Mouse (Mus musculus): ENCODE results near the gene Fbxo2.
A peak's percentile ranks its signal among the peaks of the same experiment; 100 is the strongest.

The Fbxo2 gene

DNA sequence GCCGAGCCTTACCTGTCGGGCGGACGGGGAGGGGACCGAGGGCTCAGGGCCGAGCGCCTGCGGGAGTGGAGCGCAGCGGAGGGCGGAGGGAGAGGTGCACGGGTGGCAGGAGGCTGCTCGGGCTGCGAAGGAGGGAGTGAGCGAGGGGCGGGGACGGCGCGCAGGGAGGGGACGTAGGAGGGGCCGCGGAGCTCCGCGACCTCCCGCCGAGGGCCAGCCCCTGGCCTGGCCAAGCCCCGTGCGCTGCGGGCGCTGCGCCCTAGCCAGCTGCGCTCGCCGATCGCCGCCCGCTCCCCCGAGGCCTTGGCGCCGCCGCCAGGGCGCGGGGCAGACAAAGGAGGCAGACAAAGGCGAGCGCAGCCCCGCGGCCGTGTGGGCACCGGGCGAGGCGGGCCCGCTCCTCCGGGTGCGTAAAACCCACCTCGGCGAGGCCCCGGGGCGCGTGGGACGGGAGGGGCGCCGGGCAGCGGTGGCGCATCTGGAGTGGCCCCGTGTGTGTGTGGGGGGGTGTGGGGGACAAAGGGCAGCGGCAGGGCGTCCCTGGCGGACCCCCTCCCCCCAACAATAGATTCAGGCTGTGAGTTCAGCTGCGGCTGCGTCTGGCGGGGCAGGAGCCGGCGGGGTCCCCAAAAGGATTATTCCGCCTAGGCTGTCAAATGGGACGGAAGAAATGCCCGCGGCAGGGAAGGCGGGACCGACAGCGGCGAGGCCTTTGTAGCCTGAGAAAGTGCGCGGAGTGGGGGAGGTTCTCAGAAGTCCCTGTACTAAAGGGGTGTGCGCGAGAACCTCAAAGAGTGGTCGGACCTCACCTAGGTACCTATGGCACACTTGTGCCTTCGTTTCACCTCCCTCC is 29.6 kb upstream of the Fbxo2 start, which contains the start of gene Draxin:
Gene Draxin (minus strand): TSS at position 138 of the 853 bp plus-strand sequence.
- no peaks in the 10 kb centered on the region for H3K27me3 ChIP-seq (ENCODE audit: control insufficient read depth, insufficient read depth, low read length, poor library complexity, severe bottlenecking)
- no peak for DNase-seq (ENCODE audit: low read depth, low spot score)
- no peaks in the 10 kb centered on the region for H3K36me3 ChIP-seq (ENCODE audit: control insufficient read depth, insufficient read depth, low read length, poor library complexity, severe bottlenecking)

DNA sequence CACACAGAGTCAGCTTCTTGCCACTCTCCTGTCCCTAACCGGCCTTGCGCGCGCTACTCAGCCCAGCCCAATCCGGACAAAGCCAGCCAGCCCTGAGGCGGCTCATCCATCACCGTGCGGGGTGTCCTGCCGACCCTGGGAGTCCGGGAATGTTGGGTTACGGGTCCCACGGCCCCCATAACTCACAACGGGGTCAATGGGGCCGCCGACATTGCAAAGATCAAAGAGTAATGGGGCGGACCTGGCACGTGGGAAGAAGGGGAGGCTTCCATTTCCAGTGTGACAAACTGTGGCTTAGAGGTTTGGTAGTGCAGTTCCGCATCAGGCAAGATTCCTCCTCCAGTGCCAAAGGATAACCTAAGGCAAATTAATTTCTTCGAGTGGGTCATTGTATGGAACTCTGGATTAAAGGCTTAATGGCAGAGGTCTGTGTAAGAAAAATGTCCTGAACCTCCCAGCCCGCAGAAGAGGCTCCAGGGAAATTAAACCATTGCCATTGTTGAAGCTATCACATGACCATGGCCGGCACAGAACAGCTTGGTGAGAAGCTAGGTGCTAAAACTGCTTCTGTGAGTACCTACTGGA is 28.8 kb upstream of the Fbxo2 start:
- H3K36me3 ChIP-seq (ENCODE audit: control insufficient read depth, insufficient read depth, low read length, poor library complexity, severe bottlenecking), result no peaks in the 10 kb centered on the region
- H3K27me3 ChIP-seq (ENCODE audit: control insufficient read depth, insufficient read depth, low read length, poor library complexity, severe bottlenecking), result no peaks in the 10 kb centered on the region
- no peak for DNase-seq (ENCODE audit: low read depth, low spot score)

DNA sequence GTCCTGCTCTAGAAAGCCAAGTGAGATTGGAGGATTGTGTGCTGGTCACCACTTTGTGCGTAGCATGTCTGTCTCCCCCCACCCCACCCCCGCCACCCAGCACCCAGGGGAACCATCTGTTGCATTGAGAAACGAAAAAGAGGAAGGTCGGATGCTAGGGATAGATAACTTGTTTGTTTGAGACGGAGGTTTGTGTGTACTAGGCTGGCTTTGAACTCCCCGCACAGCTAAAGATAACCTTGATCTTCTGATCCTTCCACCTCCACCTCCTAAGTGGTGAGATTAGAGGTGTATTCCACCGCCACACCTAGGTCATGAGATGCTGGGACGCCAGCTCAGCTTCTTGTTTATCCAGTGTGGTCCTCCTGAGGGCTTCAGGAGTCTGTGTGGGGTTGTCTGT is 25.4 kb upstream of the Fbxo2 start:
- no peaks in the 10 kb centered on the region for H3K36me3 ChIP-seq (ENCODE audit: control insufficient read depth, insufficient read depth, low read length, poor library complexity, severe bottlenecking)
- no peaks in the 10 kb centered on the region for H3K27me3 ChIP-seq (ENCODE audit: control insufficient read depth, insufficient read depth, low read length, poor library complexity, severe bottlenecking)
- no peak for DNase-seq (ENCODE audit: low read depth, low spot score)

DNA sequence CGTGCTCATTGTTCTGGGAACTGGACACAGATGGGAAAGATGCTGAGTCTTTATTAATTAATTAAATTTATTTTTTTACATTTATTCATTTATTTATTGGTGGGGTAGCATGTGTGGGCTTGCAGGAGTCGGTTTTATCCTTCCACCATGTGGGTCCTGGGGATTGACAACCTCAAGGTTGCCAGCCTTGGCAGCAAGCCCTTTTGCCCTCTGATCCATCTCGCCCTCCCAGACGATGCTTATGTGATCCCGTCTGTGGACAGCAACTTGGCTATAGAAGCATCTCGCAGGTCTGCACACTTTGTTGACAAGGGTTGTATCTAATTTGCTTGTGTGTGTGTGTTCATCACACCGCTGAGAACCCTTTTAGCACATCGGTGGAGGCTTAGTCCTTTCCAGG is 22.9 kb upstream of the Fbxo2 start:
- no peak for DNase-seq (ENCODE audit: low read depth, low spot score)
- Histone ChIP-seq H3K36me3 (ENCODE audit: control insufficient read depth, insufficient read depth, low read length, poor library complexity, severe bottlenecking) (no peaks in the 10 kb centered on the region), H3K27me3 (ENCODE audit: control insufficient read depth, insufficient read depth, low read length, poor library complexity, severe bottlenecking) (no peaks in the 10 kb centered on the region)

DNA sequence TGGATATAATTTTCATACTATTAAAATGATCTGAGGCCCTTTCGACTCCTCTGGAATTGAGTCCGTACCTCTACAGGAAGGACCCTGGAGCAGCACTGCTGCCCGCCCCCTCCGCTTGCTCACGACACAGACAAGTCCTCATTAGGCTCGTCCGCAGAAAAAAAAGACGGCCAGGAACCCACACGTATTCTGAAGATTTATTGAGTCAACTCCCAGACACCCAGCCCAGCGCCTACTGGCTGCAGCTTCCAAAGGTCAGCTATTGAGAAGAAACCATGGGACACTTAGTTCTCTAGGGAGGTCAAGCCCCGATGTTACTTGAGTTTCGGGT is 20.7 kb upstream of the Fbxo2 start:
- no peaks in the 10 kb centered on the region for H3K36me3 ChIP-seq (ENCODE audit: control insufficient read depth, insufficient read depth, low read length, poor library complexity, severe bottlenecking)
- DNase-seq (ENCODE audit: low read depth, low spot score), result no peak
- H3K27me3 ChIP-seq (ENCODE audit: control insufficient read depth, insufficient read depth, low read length, poor library complexity, severe bottlenecking), result no peaks in the 10 kb centered on the region

DNA sequence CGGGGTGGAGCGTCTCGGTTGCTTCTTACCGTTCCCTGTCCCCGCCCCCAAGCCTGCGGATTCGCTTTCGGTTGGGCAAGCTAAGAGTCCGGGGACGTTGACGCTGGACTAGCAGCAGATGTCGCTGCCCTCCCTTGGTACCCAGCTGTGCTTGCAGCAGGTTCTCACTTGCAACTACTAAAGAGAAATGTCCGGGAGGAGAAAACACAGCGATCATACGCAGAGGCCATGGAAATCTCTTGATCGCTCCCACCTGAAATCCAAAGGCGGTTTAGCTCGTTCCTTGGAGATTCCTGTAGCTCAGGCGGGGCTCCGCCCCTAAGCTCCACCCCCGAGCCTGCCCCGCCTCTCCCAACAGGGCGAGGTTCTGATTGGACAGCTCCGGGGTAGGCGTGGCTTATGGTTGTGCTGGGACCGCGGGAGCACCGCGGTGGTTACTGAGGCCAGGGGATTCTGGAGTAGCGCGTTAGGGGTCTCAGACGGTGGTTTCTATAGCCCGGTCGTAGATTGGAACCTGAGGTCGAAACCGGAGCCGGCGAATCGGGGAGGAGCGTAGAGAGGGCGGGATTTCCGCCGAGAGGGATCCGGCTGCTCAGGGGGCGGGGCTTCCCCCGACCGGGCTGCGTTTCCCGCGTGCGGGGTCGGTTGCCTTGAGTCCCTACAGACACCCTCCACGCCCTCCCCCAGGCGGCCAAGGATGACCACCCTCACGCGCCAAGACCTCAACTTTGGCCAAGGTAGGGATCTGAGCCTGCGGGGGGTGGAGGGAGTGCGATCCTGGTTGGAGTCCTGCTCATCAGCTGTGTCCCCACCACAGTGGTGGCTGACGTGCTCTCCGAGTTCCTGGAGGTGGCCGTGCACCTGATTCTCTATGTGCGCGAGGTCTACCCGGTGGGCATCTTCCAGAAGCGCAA is 20.1 kb upstream of the Fbxo2 start:
- peak; percentile 96 for DNase-seq (ENCODE audit: low read depth, low spot score)
- no peaks in the 10 kb centered on the region for H3K27me3 ChIP-seq (ENCODE audit: control insufficient read depth, insufficient read depth, low read length, poor library complexity, severe bottlenecking)
- H3K36me3 ChIP-seq (ENCODE audit: control insufficient read depth, insufficient read depth, low read length, poor library complexity, severe bottlenecking), result peaks cover 2% of the 10 kb centered on the region; the same call in 1 of the 2 replicates

DNA sequence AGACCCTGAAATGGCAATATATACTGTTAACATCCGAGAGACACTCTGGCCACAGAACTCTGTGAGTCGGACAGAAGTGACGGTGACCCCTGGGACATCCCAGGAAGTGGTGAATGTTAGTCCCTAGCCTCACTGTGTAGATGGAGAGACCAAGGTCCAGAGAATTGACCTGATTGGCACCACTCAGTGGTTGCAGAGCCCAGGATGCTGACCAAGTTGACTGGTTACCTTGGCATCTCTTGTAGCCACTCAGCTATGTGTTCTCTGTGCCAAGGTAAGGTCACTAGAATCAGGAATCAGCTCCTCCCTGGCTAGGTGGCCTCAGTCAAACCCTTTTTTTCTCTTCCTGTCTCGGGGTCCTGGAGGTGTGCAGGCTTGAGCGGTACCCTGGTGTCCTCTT is 16.7 kb upstream of the Fbxo2 start:
- Histone ChIP-seq H3K36me3 (ENCODE audit: control insufficient read depth, insufficient read depth, low read length, poor library complexity, severe bottlenecking) (peaks cover 7% of the 10 kb centered on the region), H3K27me3 (ENCODE audit: control insufficient read depth, insufficient read depth, low read length, poor library complexity, severe bottlenecking) (no peaks in the 10 kb centered on the region)
- DNase-seq (ENCODE audit: low read depth, low spot score), result no peak

DNA sequence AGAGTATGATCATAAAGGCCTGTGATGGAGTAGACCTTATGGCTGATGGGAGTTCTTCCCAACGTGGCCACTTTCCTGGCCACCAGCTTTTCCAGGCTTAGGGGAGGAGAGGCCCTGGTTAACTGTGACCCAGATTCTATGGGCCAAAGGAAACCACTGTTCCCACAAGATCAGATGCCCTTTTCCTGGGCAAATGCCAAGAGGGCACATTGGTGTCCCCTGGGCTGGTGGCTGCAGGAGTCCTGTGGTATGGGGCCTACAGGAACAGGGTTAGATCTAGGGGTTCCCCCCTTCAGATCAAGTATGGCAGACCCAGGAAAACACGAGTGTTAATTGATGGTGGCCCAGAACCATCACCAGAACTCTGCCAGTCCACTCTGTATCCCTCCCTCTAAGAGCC is 12.7 kb upstream of the Fbxo2 start:
- no peak for DNase-seq (ENCODE audit: low read depth, low spot score)
- Histone ChIP-seq H3K27me3 (ENCODE audit: control insufficient read depth, insufficient read depth, low read length, poor library complexity, severe bottlenecking) (no peaks in the 10 kb centered on the region), H3K36me3 (ENCODE audit: control insufficient read depth, insufficient read depth, low read length, poor library complexity, severe bottlenecking) (peaks cover 7% of the 10 kb centered on the region)

DNA sequence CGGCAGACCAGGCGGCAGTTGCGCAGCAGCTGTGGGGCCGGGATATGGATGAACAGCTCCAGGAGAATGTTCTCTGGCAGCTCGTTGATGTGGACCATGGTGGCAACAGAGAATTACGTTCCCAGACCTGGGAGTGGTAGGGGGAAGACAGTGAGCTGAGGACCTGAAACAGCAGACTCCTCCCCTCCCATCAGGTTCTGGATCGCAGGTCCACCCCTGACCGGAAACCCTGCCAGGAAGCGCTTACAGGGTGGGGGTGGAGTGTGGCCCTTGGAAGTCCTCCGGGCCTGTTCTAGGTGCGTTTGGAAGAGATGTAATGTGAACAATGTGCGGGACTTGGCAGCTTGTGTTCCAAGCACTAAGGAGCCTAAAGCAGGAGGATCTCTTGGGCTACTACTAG is 10.9 kb upstream of the Fbxo2 start:
- DNase-seq (ENCODE audit: low read depth, low spot score), result no peak
- H3K27me3 ChIP-seq (ENCODE audit: control insufficient read depth, insufficient read depth, low read length, poor library complexity, severe bottlenecking), result no peaks in the 10 kb centered on the region
- H3K36me3 ChIP-seq (ENCODE audit: control insufficient read depth, insufficient read depth, low read length, poor library complexity, severe bottlenecking), result peaks cover 7% of the 10 kb centered on the region

DNA sequence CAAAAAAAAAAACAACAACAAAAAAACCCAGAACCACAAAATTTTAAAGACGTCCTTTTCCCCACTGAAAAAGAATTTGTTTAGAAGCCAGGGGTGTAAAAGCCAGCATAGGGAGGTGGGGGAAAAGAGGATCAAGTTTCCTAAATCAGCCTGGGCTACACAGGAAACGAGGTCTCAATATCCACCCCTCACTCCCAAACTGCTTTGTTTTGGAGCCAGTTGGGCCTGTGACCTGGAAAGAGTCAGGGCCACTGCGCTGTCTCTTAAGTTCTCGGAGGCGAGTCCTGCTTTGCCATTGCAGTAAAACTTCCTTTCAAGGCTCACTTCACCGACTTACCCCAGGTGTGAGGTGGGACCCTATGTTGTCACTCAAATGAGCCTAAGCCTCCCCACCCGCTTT is 10.2 kb upstream of the Fbxo2 start:
- DNase-seq (ENCODE audit: low read depth, low spot score), result no peak
- Histone ChIP-seq H3K27me3 (ENCODE audit: control insufficient read depth, insufficient read depth, low read length, poor library complexity, severe bottlenecking) (no peaks in the 10 kb centered on the region), H3K36me3 (ENCODE audit: control insufficient read depth, insufficient read depth, low read length, poor library complexity, severe bottlenecking) (peaks cover 6% of the 10 kb centered on the region)

DNA sequence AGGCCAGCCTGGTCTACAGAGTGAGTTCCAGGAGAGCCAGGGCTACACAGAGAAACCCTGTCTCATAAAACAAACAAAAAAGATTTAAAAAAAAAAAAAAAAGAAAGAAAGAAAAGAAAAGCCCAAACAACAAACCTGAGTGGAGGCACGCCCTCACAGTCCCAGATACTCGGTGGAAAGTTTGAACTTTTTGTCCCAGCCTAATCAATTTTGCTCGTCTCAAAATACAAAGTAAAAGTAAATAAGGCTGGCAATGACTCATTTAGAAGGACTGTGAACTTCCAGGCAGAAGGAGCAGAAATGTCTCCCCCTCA is 9.5 kb upstream of the Fbxo2 start:
- peaks cover 2% of the 10 kb centered on the region; the same call in 1 of the 2 replicates for H3K36me3 ChIP-seq (ENCODE audit: control insufficient read depth, insufficient read depth, low read length, poor library complexity, severe bottlenecking)
- no peak for DNase-seq (ENCODE audit: low read depth, low spot score)
- H3K27me3 ChIP-seq (ENCODE audit: control insufficient read depth, insufficient read depth, low read length, poor library complexity, severe bottlenecking), result no peaks in the 10 kb centered on the region

DNA sequence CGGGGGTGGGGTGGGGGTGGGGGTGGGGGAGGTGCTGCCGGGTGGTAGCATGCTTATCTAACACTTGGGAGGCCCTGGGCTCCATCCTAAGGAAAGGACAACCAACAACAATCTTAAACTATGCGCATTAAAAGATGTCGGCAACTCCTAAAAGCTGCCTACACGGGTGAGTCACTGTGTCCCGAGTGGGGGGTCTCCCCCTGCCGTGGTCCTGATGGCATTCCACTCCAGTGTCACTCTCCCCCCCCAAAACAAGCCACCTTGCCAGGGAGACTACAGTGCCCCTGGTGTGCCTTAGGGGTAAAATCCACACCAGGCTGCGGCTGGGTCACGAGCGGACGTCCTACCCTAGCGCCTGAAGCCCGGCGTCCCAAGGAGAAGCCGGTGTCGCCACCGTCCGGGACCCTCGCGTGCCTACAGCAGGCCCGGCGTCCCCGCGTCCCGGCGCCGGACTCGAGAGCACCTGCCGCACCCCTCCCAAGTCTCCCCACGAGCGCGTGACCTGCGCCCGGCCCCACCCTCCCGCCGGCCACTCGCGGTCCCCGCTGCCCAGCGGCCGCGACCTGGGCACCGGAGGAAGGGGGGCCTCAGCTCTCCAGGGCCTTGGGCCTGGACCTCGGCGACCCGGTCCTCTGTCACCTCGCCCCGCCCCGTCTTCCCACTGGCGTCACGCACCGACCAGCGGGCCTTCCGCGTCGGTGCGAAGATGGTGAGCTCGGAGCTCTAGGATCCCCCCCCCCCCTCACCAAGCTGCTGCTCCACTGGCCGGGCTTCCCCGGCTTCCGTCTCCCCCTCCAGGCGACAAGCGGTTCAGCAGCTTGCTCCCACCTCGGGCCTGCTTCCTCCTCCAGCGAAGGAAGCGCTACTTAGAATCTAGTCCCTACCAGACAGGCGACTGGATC is 8.9 kb upstream of the Fbxo2 start, which contains the start of gene Fbxo6:
Gene Fbxo6 (minus strand): TSS at position 874 of the 902 bp plus-strand sequence.
- H3K36me3 ChIP-seq (ENCODE audit: control insufficient read depth, insufficient read depth, low read length, poor library complexity, severe bottlenecking), result no peaks in the 10 kb centered on the region
- no peaks in the 10 kb centered on the region for H3K27me3 ChIP-seq (ENCODE audit: control insufficient read depth, insufficient read depth, low read length, poor library complexity, severe bottlenecking)
- peak; percentile 91 for DNase-seq (ENCODE audit: low read depth, low spot score)

DNA sequence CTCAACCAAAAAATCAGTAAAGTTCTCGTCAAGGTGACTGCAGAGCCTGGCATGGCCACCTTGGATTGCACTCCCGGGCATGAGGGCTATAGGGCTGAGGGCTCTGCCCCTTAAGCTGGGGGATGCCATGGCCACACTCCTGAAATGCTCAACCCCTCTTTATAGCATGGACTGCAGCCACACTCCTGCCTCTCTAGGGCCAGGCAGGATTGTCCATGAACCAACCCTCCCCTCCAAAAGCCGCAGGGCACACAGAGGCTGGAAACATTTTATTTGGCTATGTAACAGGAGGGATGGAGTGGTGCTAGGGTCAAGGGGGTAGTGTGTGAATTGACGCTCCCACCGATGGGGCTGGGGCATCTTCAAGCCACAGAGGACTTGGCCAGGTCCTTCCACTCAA is 7.9 kb upstream of the Fbxo2 start:
- no peak for DNase-seq (ENCODE audit: low read depth, low spot score)
- Histone ChIP-seq H3K36me3 (ENCODE audit: control insufficient read depth, insufficient read depth, low read length, poor library complexity, severe bottlenecking) (no peaks in the 10 kb centered on the region), H3K27me3 (ENCODE audit: control insufficient read depth, insufficient read depth, low read length, poor library complexity, severe bottlenecking) (no peaks in the 10 kb centered on the region)

DNA sequence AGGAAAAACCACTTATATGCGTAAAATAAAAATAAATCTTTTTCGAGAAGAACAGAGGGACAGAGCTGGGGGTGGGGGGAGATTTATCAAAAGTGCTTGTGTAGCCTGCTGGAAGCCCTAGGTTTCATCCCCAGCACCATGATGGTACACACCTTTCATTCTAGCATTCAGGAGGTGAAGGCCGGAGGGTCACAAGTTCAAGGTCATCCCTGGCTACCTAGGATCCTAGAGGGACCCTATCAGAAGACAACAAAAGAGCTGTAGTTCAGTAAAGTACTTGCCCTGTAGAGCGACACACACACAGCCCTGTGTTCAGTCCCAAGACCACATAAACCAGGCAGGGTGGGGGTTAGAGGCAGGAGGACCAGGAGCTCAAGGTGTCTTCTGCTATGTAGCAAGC is 6.4 kb upstream of the Fbxo2 start:
- no peaks in the 10 kb centered on the region for H3K27me3 ChIP-seq (ENCODE audit: control insufficient read depth, insufficient read depth, low read length, poor library complexity, severe bottlenecking)
- H3K36me3 ChIP-seq (ENCODE audit: control insufficient read depth, insufficient read depth, low read length, poor library complexity, severe bottlenecking), result no peaks in the 10 kb centered on the region
- DNase-seq (ENCODE audit: low read depth, low spot score), result no peak
